Mouse (Mus musculus): ENCODE data around the gene Gm42421. TPM values are rescaled to one million over a fixed set of nuclear protein-coding genes. Genes with fewer than 3 reads are reported as not detected.

Gm42421 gene
- polyA plus RNA-seq, 1 experiment from 2014 or later, result 0.26 TPM

DNA sequence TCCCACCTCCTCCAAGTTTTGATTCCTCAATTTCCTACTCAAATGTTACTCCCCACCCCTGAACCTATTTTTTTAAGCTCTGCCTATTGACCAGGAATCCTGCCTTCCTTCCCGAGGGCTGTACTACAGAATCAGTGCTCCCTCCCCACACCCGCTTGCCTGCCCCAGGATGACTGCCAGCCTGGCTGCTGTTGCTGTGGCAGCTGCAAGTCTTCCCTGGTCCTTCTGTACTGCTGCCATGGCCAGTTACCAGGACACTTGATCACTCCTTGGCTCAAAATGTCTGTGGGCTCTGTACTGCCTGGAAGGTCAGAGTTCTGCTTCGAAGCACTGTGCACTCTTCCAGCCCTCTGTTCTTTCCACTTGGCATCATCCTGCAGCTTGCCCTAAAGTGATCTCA is 25.9 kb upstream of the Gm42421 start:
- Histone ChIP-seq H3K27ac (ENCODE audit: low read depth, low read length) (no peak overlapping the region), H3K36me3 (ENCODE audit: control insufficient read depth, insufficient read depth) (peaks cover 69% of the 10 kb centered on the region), H3K4me1 (replicated peaks; ENCODE audit: control insufficient read depth, insufficient read depth, low read length) (no peaks in the 10 kb centered on the region), H3K9ac (ENCODE audit: low read depth, low read length) (no peak overlapping the region), H3K9me3 (ENCODE audit: control insufficient read depth) (no peaks in the 10 kb centered on the region), H3K4me3 (ENCODE audit: low read depth, low read length) (no peak overlapping the region), H3K4me2 (replicated peaks; ENCODE audit: low read depth) (no peak overlapping the region), H3K27me3 (replicated peaks; ENCODE audit: control insufficient read depth, insufficient read depth, low read length) (no peaks in the 10 kb centered on the region)
- 77% methylated on average over 3 of the region's 3 CpGs for WGBS
- ATAC-seq, result no peak
- TF ChIP-seq CTCF (IDR thresholded peaks at IDR 0.05; ENCODE audit: low read depth), result no peak

DNA sequence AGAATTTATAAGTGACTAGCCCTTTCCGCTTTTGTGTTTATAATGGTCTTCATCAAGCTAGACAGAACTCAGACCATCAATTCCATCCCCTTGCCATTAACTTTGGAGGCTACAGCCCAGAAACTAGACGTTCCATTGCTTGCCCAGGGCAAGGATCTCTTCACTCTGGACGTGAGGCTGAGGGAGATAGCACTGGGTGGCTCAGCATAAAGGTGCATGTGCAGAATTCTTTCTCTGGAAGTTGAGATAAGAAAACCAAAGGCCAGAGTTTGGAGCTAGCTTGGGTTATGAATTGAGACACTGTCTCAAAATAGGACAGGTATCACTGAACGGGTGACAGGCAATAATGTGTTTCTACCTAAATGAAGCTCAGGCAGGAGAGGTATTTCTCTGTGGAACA is 24.2 kb upstream of the Gm42421 start:
- Histone ChIP-seq H3K4me3 (ENCODE audit: low read depth, low read length) (no peak overlapping the region), H3K36me3 (ENCODE audit: control insufficient read depth, insufficient read depth) (peaks cover 53% of the 10 kb centered on the region), H3K27me3 (replicated peaks; ENCODE audit: control insufficient read depth, insufficient read depth, low read length) (no peaks in the 10 kb centered on the region), H3K4me1 (replicated peaks; ENCODE audit: control insufficient read depth, insufficient read depth, low read length) (no peaks in the 10 kb centered on the region; the same call in 1 of the 2 replicates), H3K4me2 (replicated peaks; ENCODE audit: low read depth) (no peak overlapping the region), H3K9me3 (ENCODE audit: control insufficient read depth) (no peaks in the 10 kb centered on the region), H3K9ac (ENCODE audit: low read depth, low read length) (no peak overlapping the region), H3K27ac (ENCODE audit: low read depth, low read length) (no peak overlapping the region; the same call in 1 of the 2 replicates)
- 73% methylated on average over 4 of the region's 4 CpGs for WGBS
- no peak for ATAC-seq
- no peak for TF ChIP-seq CTCF (IDR thresholded peaks at IDR 0.05; ENCODE audit: low read depth)

DNA sequence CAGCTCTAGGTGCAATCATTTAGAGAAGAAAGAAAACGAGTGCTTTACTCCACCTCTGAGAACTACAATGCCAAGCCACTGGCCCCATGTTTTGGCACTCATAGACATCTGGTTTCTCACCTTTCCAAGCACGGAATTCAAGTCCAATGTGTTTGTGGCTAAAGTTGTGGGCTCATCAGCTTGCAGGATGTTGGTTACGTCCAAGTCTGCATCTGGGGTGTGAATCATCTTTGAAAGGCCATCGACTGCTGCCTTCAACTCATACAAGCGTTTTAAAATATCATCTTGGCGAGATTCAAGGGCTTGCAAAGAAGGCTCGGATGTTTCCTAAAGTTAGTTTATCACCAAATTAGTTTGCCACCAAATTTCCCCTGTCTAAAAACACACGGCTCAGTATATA is 21.5 kb upstream of the Gm42421 start:
- H3K9me3 ChIP-seq (ENCODE audit: control insufficient read depth), result no peaks in the 10 kb centered on the region
- no peaks in the 10 kb centered on the region for H3K27me3 ChIP-seq (replicated peaks; ENCODE audit: control insufficient read depth, insufficient read depth, low read length)
- no peaks in the 10 kb centered on the region; the same call in 1 of the 2 replicates for H3K4me1 ChIP-seq (replicated peaks; ENCODE audit: control insufficient read depth, insufficient read depth, low read length)
- no peak overlapping the region for H3K27ac ChIP-seq (ENCODE audit: low read depth, low read length)
- no peak for TF ChIP-seq CTCF (IDR thresholded peaks at IDR 0.05; ENCODE audit: low read depth)
- 89% methylated on average over 8 of the region's 8 CpGs for WGBS
- H3K36me3 ChIP-seq (ENCODE audit: control insufficient read depth, insufficient read depth), result peaks cover 41% of the 10 kb centered on the region
- no peak overlapping the region for H3K9ac ChIP-seq (ENCODE audit: low read depth, low read length)
- H3K4me2 ChIP-seq (replicated peaks; ENCODE audit: low read depth), result no peak overlapping the region
- no peak overlapping the region for H3K4me3 ChIP-seq (ENCODE audit: low read depth, low read length)
- no peak for ATAC-seq

DNA sequence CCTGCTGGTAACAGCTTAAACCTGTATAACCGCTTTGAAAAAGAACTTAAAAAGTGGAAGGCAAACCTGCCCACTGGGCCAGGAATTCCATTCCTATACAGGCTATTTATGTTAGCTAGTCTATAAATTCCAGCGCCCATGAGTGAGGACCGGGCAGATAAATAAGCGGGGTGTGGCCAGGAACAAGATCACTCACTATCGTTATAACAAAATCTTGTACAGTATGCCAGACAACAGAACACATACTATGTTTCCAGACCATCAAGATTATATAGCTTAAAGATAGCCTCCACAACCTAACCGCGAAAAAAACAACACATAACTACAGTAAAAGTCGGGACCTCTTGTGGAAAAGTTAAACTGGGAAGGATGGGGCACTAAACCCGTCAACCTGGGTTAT is 19.0 kb upstream of the Gm42421 start:
- Histone ChIP-seq H3K9me3 (ENCODE audit: control insufficient read depth) (no peaks in the 10 kb centered on the region), H3K36me3 (ENCODE audit: control insufficient read depth, insufficient read depth) (peaks cover 16% of the 10 kb centered on the region), H3K9ac (ENCODE audit: low read depth, low read length) (peak overlapping the region; percentile 65), H3K4me2 (replicated peaks; ENCODE audit: low read depth) (peak overlapping the region; percentile 90), H3K27ac (ENCODE audit: low read depth, low read length) (peak overlapping the region; percentile 82), H3K4me3 (ENCODE audit: low read depth, low read length) (peak overlapping the region; percentile 62), H3K4me1 (replicated peaks; ENCODE audit: control insufficient read depth, insufficient read depth, low read length) (no peaks in the 10 kb centered on the region; the same call in 1 of the 2 replicates), H3K27me3 (replicated peaks; ENCODE audit: control insufficient read depth, insufficient read depth, low read length) (no peaks in the 10 kb centered on the region)
- no peak for TF ChIP-seq CTCF (IDR thresholded peaks at IDR 0.05; ENCODE audit: low read depth)
- ATAC-seq, result peak; percentile 0; the same call in 1 of the 2 replicates
- under 1% methylated on average over 9 of the region's 9 CpGs for whole genome bisulfite sequencing

DNA sequence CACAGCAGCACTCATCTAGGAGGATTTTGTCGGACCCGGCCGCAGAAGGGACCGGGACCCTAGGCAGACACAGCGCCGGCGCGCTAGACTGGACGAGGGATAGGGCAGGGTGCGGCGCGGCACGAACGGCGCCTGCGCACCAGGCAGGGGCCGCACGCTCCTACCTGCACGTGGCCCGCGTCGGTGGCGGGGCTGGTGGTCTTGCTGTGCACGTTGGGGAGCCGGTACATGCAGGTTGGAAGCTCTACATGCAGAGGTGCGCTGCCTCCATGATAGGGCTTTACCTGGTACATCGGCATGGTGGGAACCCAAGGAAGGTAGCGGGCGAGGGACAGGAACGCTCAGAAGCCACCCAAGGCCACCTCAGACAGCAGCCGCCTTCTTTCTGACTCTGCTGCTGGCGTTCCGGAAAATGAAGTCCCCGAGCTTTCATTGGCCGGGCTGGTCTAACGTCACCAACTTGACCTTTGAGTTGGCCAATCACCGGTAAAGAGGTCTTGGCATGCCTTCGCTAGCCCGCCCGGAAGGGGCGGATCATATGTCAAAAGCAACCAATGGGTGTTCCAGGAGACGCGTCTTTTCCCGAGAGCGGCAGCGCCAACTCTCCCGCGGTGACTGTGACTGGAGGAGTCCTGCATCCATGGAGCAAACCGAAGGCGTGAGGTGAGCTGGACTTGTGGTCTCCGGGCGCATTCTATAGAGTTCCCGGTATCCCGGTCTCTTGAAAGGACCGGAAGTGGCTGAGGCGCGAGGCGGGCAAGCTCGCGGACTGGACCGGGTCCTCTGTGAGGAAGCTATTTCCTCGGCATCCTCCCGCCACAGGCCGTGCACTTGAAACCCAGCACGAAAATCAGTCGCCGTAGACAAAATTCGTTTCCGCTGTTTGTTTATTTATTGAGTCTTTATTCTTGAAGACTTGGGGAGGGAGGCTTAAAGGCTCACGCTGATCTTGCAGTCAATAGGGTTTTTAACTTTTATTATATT is 18.3 kb upstream of the Gm42421 start, which contains the start of the genes Aimp2 and Pms2:
Gene Aimp2, minus strand, starts transcription at position 431 of the 984 bp plus-strand sequence.
Gene Pms2, plus strand, starts transcription at position 548 of the 984 bp plus-strand sequence.
- Histone ChIP-seq H3K4me3 (ENCODE audit: low read depth, low read length) (peak within 1 kb of the TSS; percentile 62), H3K36me3 (ENCODE audit: control insufficient read depth, insufficient read depth) (peaks cover 8% of the 10 kb centered on the region), H3K9me3 (ENCODE audit: control insufficient read depth) (no peaks in the 10 kb centered on the region), H3K27ac (ENCODE audit: low read depth, low read length) (peak within 1 kb of the TSS; percentile 82), H3K4me2 (replicated peaks; ENCODE audit: low read depth) (peak within 1 kb of the TSS; percentile 90), H3K9ac (ENCODE audit: low read depth, low read length) (peak within 1 kb of the TSS; percentile 65), H3K4me1 (replicated peaks; ENCODE audit: control insufficient read depth, insufficient read depth, low read length) (no peaks in the 10 kb centered on the region; the same call in 1 of the 2 replicates), H3K27me3 (replicated peaks; ENCODE audit: control insufficient read depth, insufficient read depth, low read length) (no peaks in the 10 kb centered on the region)
- peak; percentile 99 for ATAC-seq
- under 1% methylated on average over 70 of the region's 70 CpGs for WGBS
- TF ChIP-seq CTCF (IDR thresholded peaks at IDR 0.05; ENCODE audit: low read depth), result no peak

DNA sequence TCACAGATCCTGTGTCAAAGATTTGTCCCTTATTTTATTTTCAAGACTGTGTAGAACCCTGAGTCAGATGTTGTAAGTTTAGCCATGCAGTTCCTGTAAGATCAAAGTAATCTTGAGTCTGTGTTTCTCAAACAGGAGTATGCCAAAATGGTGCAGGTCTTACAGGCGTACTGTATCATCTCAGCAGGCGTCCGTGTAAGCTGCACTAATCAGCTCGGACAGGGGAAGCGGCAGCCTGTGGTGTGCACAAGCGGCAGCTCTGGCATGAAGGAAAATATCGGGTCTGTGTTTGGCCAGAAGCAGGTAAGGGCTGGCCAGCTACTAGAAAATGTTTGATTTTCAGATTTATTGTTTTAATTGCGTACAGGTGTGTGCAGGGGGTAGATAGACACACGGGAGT is 11.8 kb upstream of the Gm42421 start:
- WGBS, result 88% methylated on average over 9 of the region's 9 CpGs
- Histone ChIP-seq H3K27me3 (replicated peaks; ENCODE audit: control insufficient read depth, insufficient read depth, low read length) (no peaks in the 10 kb centered on the region), H3K4me1 (replicated peaks; ENCODE audit: control insufficient read depth, insufficient read depth, low read length) (no peaks in the 10 kb centered on the region), H3K27ac (ENCODE audit: low read depth, low read length) (no peak overlapping the region), H3K9me3 (ENCODE audit: control insufficient read depth) (no peaks in the 10 kb centered on the region), H3K4me3 (ENCODE audit: low read depth, low read length) (no peak overlapping the region), H3K9ac (ENCODE audit: low read depth, low read length) (no peak overlapping the region), H3K36me3 (ENCODE audit: control insufficient read depth, insufficient read depth) (peaks cover 14% of the 10 kb centered on the region), H3K4me2 (replicated peaks; ENCODE audit: low read depth) (no peak overlapping the region)
- no peak for ATAC-seq
- no peak for TF ChIP-seq CTCF (IDR thresholded peaks at IDR 0.05; ENCODE audit: low read depth)
